Mouse (Mus musculus) bone marrow macrophage, adult 2 months (primary cell): ENCODE results near the gene Frat2.

Experiments
- CTCF ChIP-seq: IDR thresholded peaks from 2 replicates; pipeline ENCODE4 v1.5.1; 2012; ENCODE audit warnings: low read depth, mild to moderate bottlenecking, low read length, moderate library complexity
- POLR2A ChIP-seq: IDR thresholded peaks from 2 replicates; pipeline ENCODE4 v1.6.1; 2012; ENCODE audit warnings: mild to moderate bottlenecking, low read depth, low read length, borderline replicate concordance

GRCm38 (mm10) chr19:41818749-41819148, 29.2 kb downstream of the Frat2 start:
- TF ChIP-seq POLR2A (no peak), CTCF (no peak)
